Mouse (Mus musculus) intestine, embryonic 16.5 days (tissue): ENCODE measurements around the gene Mapre1. TPM values are rescaled to one million over a fixed set of nuclear protein-coding genes. Genes with fewer than 3 reads are reported as not detected.
"Not testable (repeated sequence)": the region's sequence is repeated elsewhere in the genome, so short reads cannot be mapped to it uniquely, and the experiment has no call there.

Experiments used
- ATAC-seq: fragments of 200-750 bp; cut with Nextera tagmentation; 2 replicates; pipeline ENCODE4 v1.8.0; 2017; ENCODE audit warnings: moderate TSS enrichment, moderate library complexity
- H3K27ac ChIP-seq: fragments of 300-500 bp; sonication (generic); 2 replicates; pipeline ENCODE4 v1.5.1; 2014; ENCODE audit warnings: mild to moderate bottlenecking, low read length
- H3K27me3 ChIP-seq: fragments of 300-500 bp; sonication (generic); replicated peaks from 2 replicates; pipeline ENCODE4 v1.6.1; 2014; ENCODE audit warnings: low read length, control low read depth, mixed read lengths; ENCODE audit not compliant: control insufficient read depth, insufficient read depth
- H3K36me3 ChIP-seq: fragments of 300-500 bp; sonication (generic); 2 replicates; pipeline ENCODE4 v1.6.1; 2014; ENCODE audit warnings: low read length, control low read depth; ENCODE audit not compliant: control insufficient read depth, insufficient read depth
- H3K4me1 ChIP-seq: fragments of 300-500 bp; sonication (generic); 2 replicates; pipeline ENCODE4 v1.6.1; 2014; ENCODE audit warnings: low read length, control low read depth, mixed read lengths; ENCODE audit not compliant: control insufficient read depth, insufficient read depth
- H3K4me2 ChIP-seq: fragments of 300-500 bp; sonication (generic); 2 replicates; pipeline ENCODE4 v1.6.1; 2014; ENCODE audit warnings: low read depth, low read length, control low read depth
- H3K4me3 ChIP-seq: fragments of 300-500 bp; sonication (generic); 2 replicates; pipeline ENCODE4 v1.5.1; 2014; ENCODE audit warnings: mild to moderate bottlenecking, low read length
- H3K9ac ChIP-seq: fragments of 300-500 bp; sonication (generic); 2 replicates; pipeline ENCODE4 v1.6.1; 2014; ENCODE audit warnings: low read depth, low read length
- H3K9me3 ChIP-seq: fragments of 300-500 bp; sonication (generic); 2 replicates; pipeline ENCODE4 v1.6.1; 2016; ENCODE audit warnings: low read length, control low read depth; ENCODE audit not compliant: control insufficient read depth
- WGBS: fragments of 180-500 bp; shearing (Covaris S2); extraction: QIAGEN DNeasy Blood & Tissue Kit; methylation state at CpG from one replicate; pipeline ENCODE4 v1.1.7; 2014; 5-methylcytosine and 5-hydroxymethylcytosine counted together
- polyA plus RNA-seq: library from polyadenylated mRNA; unstranded; fragments of >200 nt; fragmentation: Nextera tagmentation; extraction: Ambion mirVana; gene quantifications from 2 replicates; pipeline ENCODE4 v1.2.1, GENCODE M21; 2015

Mapre1 gene
- polyA plus RNA-seq, 1 experiment from 2014 or later, result 227 TPM

- not testable (repeated sequence) for H3K27ac ChIP-seq, H3K27me3 ChIP-seq, H3K4me2 ChIP-seq, H3K36me3 ChIP-seq, H3K9me3 ChIP-seq, H3K4me3 ChIP-seq, H3K9ac ChIP-seq, H3K4me1 ChIP-seq
- peak; percentile 24; the same call in 1 of the 2 replicates for ATAC-seq
Measured at GRCm38 (mm10) chr2:153807464-153807863, 66.4 kb downstream of the Mapre1 start.

- no peak overlapping the region for H3K4me2 ChIP-seq
- 73% methylated on average over 8 of the region's 8 CpGs for WGBS
- H3K27me3 ChIP-seq, result no peaks in the 10 kb centered on the region
- H3K9me3 ChIP-seq, result no peaks in the 10 kb centered on the region
- H3K27ac ChIP-seq, result no peak overlapping the region
- H3K9ac ChIP-seq, result no peak overlapping the region
- no peaks in the 10 kb centered on the region for H3K36me3 ChIP-seq
- H3K4me1 ChIP-seq, result no peaks in the 10 kb centered on the region
- H3K4me3 ChIP-seq, result no peak overlapping the region
- 0 out of 2 replicates have a peak, but pooled peaks have one; percentile 22 for ATAC-seq
Measured at GRCm38 (mm10) chr2:153808146-153808545, 67.1 kb downstream of the Mapre1 start.

- no peaks in the 10 kb centered on the region for H3K9me3 ChIP-seq
- H3K27ac ChIP-seq, result no peak overlapping the region
- no peaks in the 10 kb centered on the region for H3K27me3 ChIP-seq
- no peak overlapping the region for H3K9ac ChIP-seq
- H3K36me3 ChIP-seq, result no peaks in the 10 kb centered on the region
- 63% methylated on average over 6 of the region's 6 CpGs for WGBS
- H3K4me2 ChIP-seq, result no peak overlapping the region
- H3K4me3 ChIP-seq, result no peak overlapping the region
- peak; percentile 89 for ATAC-seq
- H3K4me1 ChIP-seq, result no peaks in the 10 kb centered on the region
Measured at GRCm38 (mm10) chr2:153808841-153809240, 67.8 kb downstream of the Mapre1 start.

- ATAC-seq, result no peak
- no peaks in the 10 kb centered on the region for H3K4me1 ChIP-seq
- no peaks in the 10 kb centered on the region for H3K36me3 ChIP-seq
- no peaks in the 10 kb centered on the region for H3K27me3 ChIP-seq
- H3K9ac ChIP-seq, result no peak overlapping the region
- no peak overlapping the region for H3K4me2 ChIP-seq
- H3K27ac ChIP-seq, result no peak overlapping the region
- H3K9me3 ChIP-seq, result no peaks in the 10 kb centered on the region
- no peak overlapping the region for H3K4me3 ChIP-seq
- WGBS, result 73% methylated on average over 3 of the region's 3 CpGs
Measured at GRCm38 (mm10) chr2:153809921-153810320, 68.8 kb downstream of the Mapre1 start.

- Histone ChIP-seq H3K9me3 (no peaks in the 10 kb centered on the region), H3K4me1 (no peaks in the 10 kb centered on the region), H3K4me2 (no peak overlapping the region), H3K27ac (no peak overlapping the region), H3K36me3 (no peaks in the 10 kb centered on the region), H3K27me3 (no peaks in the 10 kb centered on the region), H3K4me3 (no peak overlapping the region), H3K9ac (no peak overlapping the region)
- ATAC-seq, result no peak
- 61% methylated on average over 2 of the region's 2 CpGs for WGBS
Measured at GRCm38 (mm10) chr2:153822005-153822543, 81.0 kb downstream of the Mapre1 start.

Other genes with a start within 250 kb of the Mapre1 start
- gene 4930404H24Rik, start 248.5 kb upstream of the Mapre1 start, polyA plus RNA-seq, result not detected in 2 replicates
- 28.6 and 34.2 TPM in 2 replicates for gene Nol4l, start 211.3 kb upstream of the Mapre1 start, polyA plus RNA-seq
- 84.5 and 88.4 TPM in 2 replicates for gene Commd7, start 108.5 kb upstream of the Mapre1 start, polyA plus RNA-seq
- 6.4 and 7.8 TPM in 2 replicates for gene Dnmt3b, start 91.8 kb upstream of the Mapre1 start, polyA plus RNA-seq
- not detected in 2 replicates for gene Dnmt3c, start 44.6 kb upstream of the Mapre1 start, polyA plus RNA-seq
- gene Efcab8, start 38.7 kb downstream of the Mapre1 start, polyA plus RNA-seq, result 0.02 TPM in 1 of 2 replicates, not detected in the other
- gene Sun5, start 129.8 kb downstream of the Mapre1 start, polyA plus RNA-seq, result not detected in 2 replicates
- not detected in 2 replicates for gene Bpifb2, start 133.8 kb downstream of the Mapre1 start, polyA plus RNA-seq
- gene Bpifb6, start 159.1 kb downstream of the Mapre1 start, polyA plus RNA-seq, result not detected in 2 replicates
- gene Bpifb3, start 177.0 kb downstream of the Mapre1 start, polyA plus RNA-seq, result not detected in 2 replicates
- gene Bpifb4, start 196.9 kb downstream of the Mapre1 start, polyA plus RNA-seq, result not detected in 2 replicates
- not detected in 2 replicates for gene Bpifa6, start 233.7 kb downstream of the Mapre1 start, polyA plus RNA-seq